Mouse (Mus musculus) left cerebral cortex, postnatal 36 days (tissue): ENCODE measurements at regions not wholly inside any gene's neighbourhood (a gene's known extent, or its start where the extent isn't known, plus 50 kb on each side); places are given as distances from the start of the nearest gene placed in this dataset.
A peak's percentile ranks its signal among the peaks of the same experiment; 100 is the strongest.

Experiments
- DNase-seq, 2 experiments: peaks; one replicate each; pipeline ENCODE4 v3.0.0; 2021 to 2022; ENCODE audit warnings: low spot score in 2 of 2, mixed read lengths in 1 of 2
- intact Hi-C: fragments of 180-260 bp; cut with DNase I; formaldehyde crosslinking; loops from one replicate; pipeline ENCODE4 v1.15.1; 2025

- DNase-seq = no peak
- intact Hi-C loops = no loop called here
These were observed 428.0 kb downstream of the Glrx3 start for GRCm38 (mm10) chr7:137865457-137865856.

- DNase-seq = no peak
- intact Hi-C loops = no loop called here
These were observed 429.5 kb downstream of the Glrx3 start for GRCm38 (mm10) chr7:137866880-137867279.

- no peak for DNase-seq
- intact Hi-C loops = no loop called here
These were observed 431.1 kb downstream of the Glrx3 start for GRCm38 (mm10) chr7:137868501-137868900.

- no peak for DNase-seq
- intact Hi-C loops = no loop called here
These were observed 437.9 kb downstream of the Glrx3 start for GRCm38 (mm10) chr7:137875306-137875705.

DNA sequence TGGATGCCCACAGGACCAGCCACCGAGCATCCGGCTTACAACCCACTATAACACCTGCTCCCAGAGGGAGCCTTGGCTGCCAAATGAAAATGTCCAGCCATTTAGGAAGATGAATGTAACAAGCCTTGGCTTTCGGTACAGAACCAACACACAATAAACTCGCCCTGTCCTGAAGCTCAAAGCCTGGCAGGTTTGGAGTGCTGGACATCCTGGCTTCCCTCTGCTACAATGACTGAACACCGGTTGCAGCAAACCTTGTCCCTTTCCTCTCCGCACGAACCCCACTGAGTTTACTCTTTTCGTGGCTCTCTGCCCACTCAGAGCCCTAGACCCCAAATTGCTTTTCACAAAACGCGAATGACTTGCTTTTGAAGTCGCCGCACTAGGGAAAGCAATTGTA is 441.9 kb downstream of the Glrx3 start:
- no peak for DNase-seq
- intact Hi-C loops = no loop called here

DNA sequence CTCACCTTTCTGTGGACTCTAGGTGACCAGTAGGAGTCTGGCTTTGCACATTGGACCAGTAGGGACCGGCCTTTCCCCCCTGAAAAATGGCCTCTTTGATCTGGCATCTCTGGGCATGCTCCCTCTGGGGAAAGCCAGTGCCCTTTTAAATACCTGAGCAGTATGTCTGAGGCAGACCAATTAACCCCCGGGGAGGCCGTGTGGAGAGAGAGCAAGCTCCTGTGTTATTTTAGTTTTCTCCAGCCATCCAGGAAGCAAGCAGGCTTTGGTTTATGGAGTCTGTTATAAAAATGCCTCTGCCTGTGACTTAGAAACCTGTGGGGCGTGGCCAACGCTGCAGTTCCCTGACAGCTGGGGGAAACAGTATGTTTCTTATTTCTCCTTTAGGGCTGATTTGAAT is 445.5 kb downstream of the Glrx3 start:
- intact Hi-C loops = no loop called here
- DNase-seq = no peak

- DNase-seq = no peak
- intact Hi-C loops = no loop called here
These were observed 446.3 kb downstream of the Glrx3 start for GRCm38 (mm10) chr7:137883701-137884100.

- no peak for DNase-seq
- intact Hi-C loops = no loop called here
These were observed 447.7 kb downstream of the Glrx3 start for GRCm38 (mm10) chr7:137885146-137885545.

GRCm38 (mm10) chr7:137888731-137889130 is 451.3 kb downstream of the Glrx3 start:
- intact Hi-C loops = no loop called here
- no peak for DNase-seq

GRCm38 (mm10) chr7:137906424-137907060 is 469.1 kb downstream of the Glrx3 start:
- DNase-seq = no peak
- intact Hi-C loops = no loop called here

DNA sequence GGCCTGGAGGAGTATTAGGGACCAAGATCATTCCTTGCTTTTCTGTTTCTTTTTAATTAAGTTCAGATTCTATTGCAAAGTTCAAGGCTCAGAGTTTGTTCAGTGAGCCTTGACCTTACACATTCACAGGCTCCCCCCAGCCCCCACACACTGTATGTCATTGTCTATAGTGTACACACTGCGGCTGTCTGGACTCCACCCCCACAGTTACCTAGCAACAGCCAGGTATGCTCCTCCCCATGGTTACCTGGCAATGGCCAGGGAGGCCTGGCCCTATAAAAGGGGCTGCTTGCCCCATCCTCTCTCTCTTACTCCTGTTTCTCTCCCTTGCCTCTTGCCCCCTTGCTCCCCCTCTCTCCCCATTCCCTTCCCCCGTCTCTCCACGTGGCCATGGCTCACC is 472.0 kb downstream of the Glrx3 start:
- no peak for DNase-seq
- intact Hi-C loops = no loop called here

DNA sequence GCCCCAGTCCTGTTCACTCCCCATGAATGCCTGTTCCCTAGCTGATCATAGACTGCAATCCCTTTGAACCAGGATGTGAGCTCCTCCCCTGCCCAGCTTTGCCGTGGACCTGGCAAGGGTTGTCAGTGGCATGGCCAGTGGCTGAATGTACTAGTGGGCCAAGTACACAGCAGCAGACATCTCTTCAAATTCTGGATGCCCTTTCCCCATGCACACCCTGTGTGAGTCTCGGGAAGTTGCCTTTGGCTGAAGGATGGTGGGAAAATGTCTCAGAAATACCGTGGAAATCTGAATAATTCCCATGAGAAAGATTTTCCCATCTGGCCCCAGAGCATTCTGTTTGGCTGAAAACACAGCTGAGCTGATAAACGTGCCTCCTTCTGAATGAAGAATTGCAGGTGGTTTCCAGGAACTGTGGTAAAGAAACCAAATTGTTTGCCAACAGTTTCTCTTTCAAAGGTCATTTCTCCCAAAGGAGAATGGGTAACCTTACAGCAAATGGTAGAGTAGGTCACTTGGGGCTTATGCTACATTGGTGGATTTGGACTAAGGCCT is 476.2 kb downstream of the Glrx3 start:
- DNase-seq = no peak
- intact Hi-C loops = no loop called here

DNA sequence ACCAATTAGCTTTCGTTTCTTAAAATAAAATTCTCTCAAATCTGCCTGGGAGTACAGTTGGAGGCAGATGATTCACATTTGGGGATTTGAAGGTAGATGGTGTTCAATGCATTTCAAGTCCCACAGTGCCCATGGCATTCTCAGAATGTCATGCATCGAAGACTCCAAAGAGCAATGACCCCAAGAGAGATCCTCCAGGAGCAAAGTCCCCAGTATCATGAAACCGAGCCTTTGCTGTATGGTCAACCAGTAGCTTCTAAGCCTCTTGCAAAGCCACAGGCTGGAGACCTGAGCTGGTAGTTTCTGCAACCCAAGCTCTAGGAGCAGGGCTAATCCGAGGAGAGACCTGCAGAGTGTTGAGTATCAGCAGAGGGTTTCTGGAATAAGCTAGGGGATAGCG is 477.1 kb downstream of the Glrx3 start:
- DNase-seq = no peak
- intact Hi-C loops = no loop called here

- intact Hi-C loops = no loop called here
- no peak for DNase-seq
These were observed 478.9 kb downstream of the Glrx3 start for GRCm38 (mm10) chr7:137916351-137916750.

GRCm38 (mm10) chr7:137924464-137925167 is 472.9 kb downstream of the Tcerg1l start:
- intact Hi-C loops = no loop called here
- peak; percentile 23 to 41 for DNase-seq

- no peak for DNase-seq
- intact Hi-C loops = no loop called here
These were observed 471.9 kb downstream of the Tcerg1l start for GRCm38 (mm10) chr7:137925656-137926055.

- DNase-seq = no peak
- intact Hi-C loops = no loop called here
These were observed 470.2 kb downstream of the Tcerg1l start for GRCm38 (mm10) chr7:137927371-137927770.

DNA sequence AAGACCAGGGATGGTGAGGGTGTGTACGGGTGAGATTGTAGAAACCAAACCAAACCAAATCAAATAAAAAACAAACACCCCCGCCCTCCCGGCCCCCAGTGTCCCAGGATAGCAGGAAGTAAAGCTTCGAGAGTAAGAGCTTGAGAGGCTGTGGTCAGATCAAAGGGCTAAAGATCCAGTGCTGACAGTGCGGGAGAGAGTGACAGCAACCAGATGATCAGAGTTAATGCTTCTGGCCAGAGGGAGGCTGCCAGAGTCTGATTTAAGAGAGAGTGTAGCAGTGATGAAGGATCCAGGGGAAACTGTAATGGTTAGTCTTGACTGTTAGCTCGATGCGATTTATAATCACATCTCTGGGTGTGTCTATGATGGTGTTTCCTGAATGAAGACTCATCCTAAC is 467.3 kb downstream of the Tcerg1l start:
- DNase-seq = no peak
- intact Hi-C loops = no loop called here

DNA sequence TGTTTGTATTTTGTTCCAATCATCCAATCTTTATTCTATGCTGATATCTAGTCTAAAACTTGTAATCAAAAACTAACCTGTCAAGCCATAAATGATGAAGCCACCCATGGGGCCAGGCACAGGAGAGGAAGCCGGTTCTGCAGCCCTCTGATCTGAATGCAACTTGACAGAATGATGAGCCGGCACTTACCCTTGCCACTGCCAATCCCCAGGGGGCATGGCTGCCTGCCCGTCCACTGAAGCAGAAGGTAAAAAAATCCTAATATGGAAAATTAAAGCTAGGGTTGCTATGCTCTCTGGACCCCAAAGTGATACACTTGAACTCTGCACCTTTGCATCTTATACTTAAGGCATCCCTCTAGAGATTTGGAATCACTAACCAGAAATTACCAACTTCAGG is 461.6 kb downstream of the Tcerg1l start:
- no peak for DNase-seq
- intact Hi-C loops = no loop called here

GRCm38 (mm10) chr7:137939116-137939515 is 458.4 kb downstream of the Tcerg1l start:
- intact Hi-C loops = no loop called here
- DNase-seq = no peak

DNA sequence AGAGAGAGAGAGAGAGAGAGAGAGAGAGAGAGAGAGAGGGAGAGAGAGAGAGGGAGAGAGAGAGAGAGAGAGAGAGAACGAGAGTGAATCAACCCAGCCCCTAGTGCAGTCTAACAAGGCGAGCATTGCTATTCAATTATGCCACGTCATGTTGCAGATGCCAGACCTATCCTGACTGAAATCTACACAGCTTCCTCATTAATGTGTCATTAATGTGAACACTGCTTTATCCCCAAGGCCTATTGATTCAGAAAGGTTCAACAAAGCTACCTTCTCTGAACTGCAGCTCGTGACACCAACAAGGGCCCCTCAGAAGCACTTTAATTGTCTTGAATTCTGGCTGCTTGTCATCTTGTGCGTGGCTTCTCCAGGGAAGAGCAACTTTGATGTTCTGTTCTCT is 457.4 kb downstream of the Tcerg1l start:
- intact Hi-C loops = no loop called here
- DNase-seq = no peak
